23 mouse cellular contexts compared by ENCODE assay signal in genomic region chr4:7145756-7146155, GRCm38 (mm10).
A peak's percentile ranks its signal among the peaks of the same experiment; 100 is the strongest.
DNase-seq lines count a peak whose midpoint lies in the region; ATAC-seq and TF ChIP-seq lines count a peak whose summit lies in the region.
"Had no signal": no experiment of that assay in that cellular context is flagged by ENCODE, and none has a peak within 500 bp of the region (broad histone marks: within the 10 kb centered on the region; RNA-seq: fewer than 3 reads in every experiment).

No protein-coding gene starts in this region.

- no peaks in the 10 kb centered on the region for H3K4me1 ChIP-seq in forebrain, embryonic 14.5 days (ENCODE audit: control insufficient read depth, insufficient read depth, low read length)
- H3K4me1 ChIP-seq in forebrain, embryonic 15.5 days = no peaks in the 10 kb centered on the region
- 0 out of 2 replicates have a peak, but pooled peaks cover 2% of the 10 kb centered on the region for H3K4me1 ChIP-seq in thymus, adult 2 months (replicated peaks; ENCODE audit: control insufficient read depth, insufficient read depth, low read length)
- no peaks in the 10 kb centered on the region for H3K4me1 ChIP-seq in intestine, embryonic 15.5 days (replicated peaks)
- H3K4me1 ChIP-seq: heart, embryonic 12.5 days; heart, embryonic 15.5 days had no signal

- H3K27ac ChIP-seq in forebrain, embryonic 14.5 days (ENCODE audit: low read depth, low read length) = no peak overlapping the region
- no peak overlapping the region for H3K27ac ChIP-seq in forebrain, embryonic 15.5 days (replicated peaks)
- H3K27ac ChIP-seq in thymus, adult 2 months (ENCODE audit: control insufficient read depth, insufficient read depth, low read length) = no peak overlapping the region
- no peak overlapping the region for H3K27ac ChIP-seq in intestine, embryonic 15.5 days
- H3K27ac ChIP-seq: heart, embryonic 15.5 days; hindbrain, embryonic 14.5 days; hindbrain, postnatal 0 days had no signal

- no peak overlapping the region for H3K4me2 ChIP-seq in forebrain, embryonic 14.5 days (ENCODE audit: low read length)
- no peak overlapping the region for H3K4me2 ChIP-seq in forebrain, embryonic 15.5 days (replicated peaks)
- H3K4me2 ChIP-seq in intestine, embryonic 15.5 days (replicated peaks) = no peak overlapping the region
- H3K4me2 ChIP-seq: heart, embryonic 12.5 days; heart, embryonic 15.5 days; hindbrain, embryonic 14.5 days had no signal

- peak; percentile 17 for DNase-seq in forebrain, embryonic 14.5 days (ENCODE audit: low spot score)
- peak; percentile 27 for DNase-seq in thymus, adult 2 months
- DNase-seq in thymus, postnatal 14 days = peak; percentile 53
- DNase-seq in thymus, postnatal 4 days = peak; percentile 38
- DNase-seq in heart, postnatal 4 days = no peak
- DNase-seq in gastrocnemius, postnatal 36 days = no peak
- DNase-seq: adrenal gland, adult 8-10 months; adrenal gland, postnatal 25 days; cerebellum, adult 18-20 months; cerebellum, adult 9-10 months; cerebellum, postnatal 14 days; gastrocnemius, postnatal 14 days; heart, adult 18-20 months; heart, postnatal 10 days; heart, postnatal 36 days had no signal

- no peak overlapping the region for H3K9ac ChIP-seq in forebrain, embryonic 14.5 days (ENCODE audit: low read length)
- H3K9ac ChIP-seq in forebrain, embryonic 15.5 days (replicated peaks) = no peak overlapping the region
- no peak overlapping the region for H3K9ac ChIP-seq in intestine, embryonic 15.5 days
- H3K9ac ChIP-seq: heart, embryonic 12.5 days; heart, embryonic 15.5 days; hindbrain, embryonic 14.5 days had no signal

- no peak overlapping the region for H3K4me3 ChIP-seq in forebrain, embryonic 14.5 days (ENCODE audit: low read depth, low read length)
- no peak overlapping the region for H3K4me3 ChIP-seq in forebrain, embryonic 15.5 days
- H3K4me3 ChIP-seq in thymus, adult 2 months (ENCODE audit: control insufficient read depth, insufficient read depth, low read length) = no peak overlapping the region
- H3K4me3 ChIP-seq in intestine, embryonic 15.5 days (replicated peaks) = no peak overlapping the region
- H3K4me3 ChIP-seq: heart, embryonic 12.5 days; heart, embryonic 15.5 days had no signal

- no peaks in the 10 kb centered on the region for H3K27me3 ChIP-seq in forebrain, embryonic 14.5 days (replicated peaks; ENCODE audit: control insufficient read depth, insufficient read depth, low read length)
- no peaks in the 10 kb centered on the region for H3K27me3 ChIP-seq in forebrain, embryonic 15.5 days
- no peaks in the 10 kb centered on the region for H3K27me3 ChIP-seq in thymus, adult 2 months (ENCODE audit: control insufficient read depth, insufficient read depth, low read length)
- no peaks in the 10 kb centered on the region for H3K27me3 ChIP-seq in intestine, embryonic 15.5 days (replicated peaks)
- H3K27me3 ChIP-seq: heart, embryonic 12.5 days; heart, embryonic 15.5 days had no signal

- intact Hi-C loops in gastrocnemius, postnatal 36 days (cut with DNase I) = no loop called here

- TF ChIP-seq POLR2A in thymus, adult 2 months (IDR thresholded peaks at IDR 0.05; ENCODE audit: control insufficient read depth, extremely low read depth, insufficient read depth, low read length, poor library complexity) = no peak

- no peak for ATAC-seq in forebrain, embryonic 14.5 days
- no peak for ATAC-seq in forebrain, embryonic 15.5 days (replicated peaks)
- ATAC-seq in intestine, embryonic 15.5 days = no peak
- ATAC-seq: activated CD4-positive, CD25-positive, alpha-beta regulatory T cell, adult 4 months; forebrain, embryonic 16.5 days; hindbrain, postnatal 0 days had no signal

- no peaks in the 10 kb centered on the region for H3K9me3 ChIP-seq in forebrain, embryonic 14.5 days (replicated peaks; ENCODE audit: control insufficient read depth, low read length)
- no peaks in the 10 kb centered on the region for H3K9me3 ChIP-seq in forebrain, embryonic 15.5 days
- H3K9me3 ChIP-seq in intestine, embryonic 15.5 days = no peaks in the 10 kb centered on the region
- H3K9me3 ChIP-seq: heart, embryonic 12.5 days; heart, embryonic 15.5 days had no signal

- TF ChIP-seq CTCF in thymus, adult 2 months (IDR thresholded peaks at IDR 0.05; ENCODE audit: borderline replicate concordance, control insufficient read depth, extremely low read depth, insufficient read depth, low read length, poor library complexity) = no peak

- WGBS in forebrain, embryonic 14.5 days = 67% methylated on average over 2 of the region's 2 CpGs
- WGBS in forebrain, embryonic 15.5 days = 62% methylated on average over 2 of the region's 2 CpGs
- 7% methylated on average over 2 of the region's 2 CpGs for WGBS in thymus, adult 2 months
- 58% methylated on average over 2 of the region's 2 CpGs for WGBS in intestine, embryonic 15.5 days

- H3K36me3 ChIP-seq in forebrain, embryonic 14.5 days (ENCODE audit: control insufficient read depth, insufficient read depth, low read length) = no peaks in the 10 kb centered on the region
- H3K36me3 ChIP-seq in forebrain, embryonic 15.5 days = no peaks in the 10 kb centered on the region
- no peaks in the 10 kb centered on the region for H3K36me3 ChIP-seq in thymus, adult 2 months (ENCODE audit: control insufficient read depth, insufficient read depth, low read length)
- no peaks in the 10 kb centered on the region for H3K36me3 ChIP-seq in intestine, embryonic 15.5 days
- H3K36me3 ChIP-seq: heart, embryonic 12.5 days; heart, embryonic 15.5 days had no signal

Comparison
In these comparisons a context has a peak if more than half of its experiments do, and no peak if none do; other contexts are left out.
1. DNase-seq: peak in forebrain, embryonic 14.5 days (single experiment), thymus, adult 2 months (single experiment), thymus, postnatal 14 days (single experiment) and thymus, postnatal 4 days (single experiment); none in heart, postnatal 4 days (single experiment) and gastrocnemius, postnatal 36 days (0 of 2).